Mouse (Mus musculus): ENCODE measurements around the gene Kcnq4. TPM values are rescaled to one million over a fixed set of nuclear protein-coding genes. Genes with fewer than 3 reads are reported as not detected.

Kcnq4 gene
- not detected for total RNA-seq (2023)

GRCm38 (mm10) chr4:120747941-120748866, at the start of gene Kcnq4:
Gene Kcnq4 (minus strand): TSS chr4:120748612.

GRCm38 (mm10) chr4:120666358-120667024, 81.9 kb downstream of the Kcnq4 start, which contains the start of gene Cited4:
Gene Cited4 (plus strand): TSS chr4:120666572.

Other genes with a start within 250 kb of the Kcnq4 start
- gene Slfnl1, start 216.4 kb downstream of the Kcnq4 start, total RNA-seq (2023): under 1 TPM in 1 of 2 experiments, not detected in 1; 0.33 TPM
- gene Ctps, start 178.3 kb downstream of the Kcnq4 start, total RNA-seq (2023): 1 to 10 TPM; 8.2 to 9.3 TPM
- 1 to 10 TPM; 1.5 to 2.4 TPM for gene Gm8439, start 159.9 kb downstream of the Kcnq4 start, total RNA-seq (2023)
- gene Cited4, start 82.0 kb downstream of the Kcnq4 start, total RNA-seq (2023): 1 to 10 TPM; 3.2 to 7.7 TPM
- gene Nfyc, start 83.0 kb upstream of the Kcnq4 start, total RNA-seq (2023): 10 to 100 TPM; 36.2 to 46.4 TPM
- under 1 TPM; 0.22 to 0.24 TPM for gene Rims3, start 106.2 kb upstream of the Kcnq4 start, total RNA-seq (2023)
- gene Exo5, start 176.4 kb upstream of the Kcnq4 start, total RNA-seq (2023): 1 to 10 TPM; 4.3 to 5.0 TPM
- 1 to 10 TPM; 1.7 to 2.2 TPM for gene Zfp69, start 203.1 kb upstream of the Kcnq4 start, total RNA-seq (2023)